Mouse (Mus musculus) lung, embryonic 14.5 days (tissue): ENCODE results near the gene Alyref2. TPM values are rescaled to one million over a fixed set of nuclear protein-coding genes. Genes with fewer than 3 reads are reported as not detected.
A peak's percentile ranks its signal among the peaks of the same experiment; 100 is the strongest.

Source experiments
- ATAC-seq: fragments of 200-750 bp; cut with Nextera tagmentation; 2 replicates; pipeline ENCODE4 v1.8.0; 2017; ENCODE audit warnings: mild to moderate bottlenecking, moderate TSS enrichment, moderate library complexity; ENCODE audit not compliant: insufficient read depth
- DNase-seq: peaks from one replicate; pipeline ENCODE4 v3.0.0-alpha.2; 2015
- H3K27ac ChIP-seq: fragments of 300-500 bp; sonication (generic); 2 replicates; pipeline ENCODE4 v1.5.1; 2014; ENCODE audit warnings: low read depth, mild to moderate bottlenecking, moderate library complexity
- H3K27me3 ChIP-seq: fragments of 300-500 bp; sonication (generic); 2 replicates; pipeline ENCODE4 v1.6.1; 2014; ENCODE audit warnings: low read length, control low read depth; ENCODE audit not compliant: insufficient read depth
- H3K36me3 ChIP-seq: fragments of 300-500 bp; sonication (generic); 2 replicates; pipeline ENCODE4 v1.6.1; 2014; ENCODE audit warnings: control low read depth; ENCODE audit not compliant: insufficient read depth
- H3K4me1 ChIP-seq: fragments of 300-500 bp; sonication (generic); 2 replicates; pipeline ENCODE4 v1.6.1; 2014; ENCODE audit warnings: antibody characterized with exemption, control low read depth; ENCODE audit not compliant: insufficient read depth
- H3K4me2 ChIP-seq: fragments of 300-500 bp; sonication (generic); 2 replicates; pipeline ENCODE4 v1.6.1; 2014; ENCODE audit warnings: mild to moderate bottlenecking
- H3K4me3 ChIP-seq: fragments of 300-500 bp; sonication (generic); 2 replicates; pipeline ENCODE4 v1.5.1; 2014; ENCODE audit warnings: low read depth, low read length
- H3K9ac ChIP-seq: fragments of 300-500 bp; sonication (generic); 2 replicates; pipeline ENCODE4 v1.6.1; 2014
- H3K9me3 ChIP-seq: fragments of 300-500 bp; sonication (generic); 2 replicates; pipeline ENCODE4 v1.6.1; 2016; ENCODE audit warnings: low read depth, low read length, control low read depth
- CTCF ChIP-seq: IDR thresholded peaks from 2 replicates; pipeline ENCODE4 v1.5.1; 2016; ENCODE audit warnings: antibody characterized with exemption, low read depth
- WGBS: fragments of 180-500 bp; shearing (Covaris S2); extraction: QIAGEN DNeasy Blood & Tissue Kit; methylation state at CpG from one replicate; pipeline ENCODE4 v1.1.7; 2014; 5-methylcytosine and 5-hydroxymethylcytosine counted together
- polyA plus RNA-seq: library from polyadenylated mRNA; unstranded; fragments of >200 nt; fragmentation: Nextera tagmentation; extraction: Ambion mirVana; gene quantifications from 2 replicates; pipeline ENCODE4 v1.2.1, GENCODE M21; 2014

The Alyref2 gene
- polyA plus RNA-seq, 1 experiment from 2014 or later: 10.1 TPM

GRCm38 (mm10) chr1:171513760-171514159 is 10.5 kb downstream of the Alyref2 start:
- H3K27ac ChIP-seq: no peak overlapping the region
- H3K36me3 ChIP-seq: no peaks in the 10 kb centered on the region
- no peaks in the 10 kb centered on the region for H3K4me1 ChIP-seq
- WGBS: 63% methylated on average over 1 of the region's 1 CpGs
- no peak for TF ChIP-seq CTCF
- DNase-seq (no peak), ATAC-seq (no peak)
- no peaks in the 10 kb centered on the region for H3K27me3 ChIP-seq
- no peak overlapping the region for H3K4me2 ChIP-seq
- no peaks in the 10 kb centered on the region for H3K9me3 ChIP-seq
- H3K4me3 ChIP-seq: no peak overlapping the region
- H3K9ac ChIP-seq: no peak overlapping the region

DNA sequence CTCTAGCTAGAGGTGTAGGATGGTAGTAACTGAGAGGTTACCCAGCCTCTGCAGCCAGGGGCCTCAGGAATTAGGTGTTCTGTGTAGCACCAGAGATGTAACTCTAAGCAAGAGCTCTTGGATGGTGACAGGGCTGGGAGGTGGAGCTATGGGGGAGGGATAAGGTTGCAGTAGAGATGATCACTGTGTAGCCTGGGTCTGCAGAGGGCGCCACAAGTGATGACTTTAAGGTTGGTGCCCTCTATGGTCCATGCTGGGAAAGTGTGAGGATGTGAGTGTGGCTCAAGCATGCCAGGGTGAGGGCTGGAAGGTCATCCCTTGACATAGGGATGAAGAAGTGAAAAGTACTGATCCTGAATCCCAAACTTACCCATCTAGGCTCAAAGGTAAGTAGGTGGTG is 11.8 kb downstream of the Alyref2 start:
- Histone ChIP-seq H3K27me3 (no peaks in the 10 kb centered on the region), H3K4me3 (no peak overlapping the region), H3K9me3 (no peaks in the 10 kb centered on the region), H3K4me2 (no peak overlapping the region), H3K9ac (no peak overlapping the region), H3K36me3 (no peaks in the 10 kb centered on the region), H3K27ac (no peak overlapping the region), H3K4me1 (no peaks in the 10 kb centered on the region)
- TF ChIP-seq CTCF: no peak
- whole genome bisulfite sequencing: 7% methylated on average over 1 of the region's 1 CpGs
- DNase-seq (no peak), ATAC-seq (no peak)

GRCm38 (mm10) chr1:171515557-171515956 is 12.3 kb downstream of the Alyref2 start:
- Histone ChIP-seq H3K9ac (no peak overlapping the region), H3K27ac (no peak overlapping the region), H3K4me2 (no peak overlapping the region), H3K4me1 (no peaks in the 10 kb centered on the region), H3K36me3 (no peaks in the 10 kb centered on the region), H3K4me3 (no peak overlapping the region), H3K9me3 (no peaks in the 10 kb centered on the region), H3K27me3 (no peaks in the 10 kb centered on the region)
- no peak for TF ChIP-seq CTCF
- WGBS: 76% methylated on average over 4 of the region's 4 CpGs
- DNase-seq (no peak), ATAC-seq (no peak)

GRCm38 (mm10) chr1:171531367-171531766 is 28.1 kb downstream of the Alyref2 start:
- Histone ChIP-seq H3K27me3 (no peaks in the 10 kb centered on the region), H3K4me2 (no peak overlapping the region), H3K9ac (no peak overlapping the region), H3K4me1 (no peaks in the 10 kb centered on the region), H3K4me3 (no peak overlapping the region), H3K36me3 (no peaks in the 10 kb centered on the region), H3K9me3 (no peaks in the 10 kb centered on the region), H3K27ac (no peak overlapping the region)
- no peak for ATAC-seq
- no peak for TF ChIP-seq CTCF
- 96% methylated on average over 4 of the region's 4 CpGs for WGBS
- no peak for DNase-seq

DNA sequence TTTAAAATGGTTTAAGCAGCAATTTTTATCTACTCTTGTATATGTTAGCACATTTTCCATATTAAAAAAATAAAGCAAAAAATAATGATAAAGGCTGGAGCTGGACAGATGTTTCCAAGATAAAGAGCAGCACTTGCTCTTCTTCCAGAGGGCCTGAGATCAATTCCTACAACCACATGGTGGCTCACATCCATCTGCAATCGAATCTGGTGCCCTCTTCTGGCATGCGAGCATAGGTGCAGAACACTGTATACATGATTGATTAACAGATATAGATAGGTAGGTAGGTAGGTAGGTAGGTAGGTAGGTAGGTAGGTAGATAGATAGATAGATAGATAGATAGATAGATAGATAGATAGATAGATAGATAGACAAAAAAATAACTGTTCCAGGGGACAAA is 29.6 kb downstream of the Alyref2 start:
- 0 out of 2 replicates have a peak, but pooled peaks have one; percentile 6 for TF ChIP-seq CTCF
- DNase-seq (no peak), ATAC-seq (no peak)
- H3K9ac ChIP-seq: no peak overlapping the region
- H3K27ac ChIP-seq: no peak overlapping the region
- no peaks in the 10 kb centered on the region for H3K4me1 ChIP-seq
- WGBS: 43% methylated on average over 2 of the region's 2 CpGs
- H3K9me3 ChIP-seq: no peaks in the 10 kb centered on the region
- no peak overlapping the region for H3K4me2 ChIP-seq
- no peak overlapping the region for H3K4me3 ChIP-seq
- H3K27me3 ChIP-seq: no peaks in the 10 kb centered on the region
- no peaks in the 10 kb centered on the region for H3K36me3 ChIP-seq

GRCm38 (mm10) chr1:171534557-171534956 is 31.3 kb downstream of the Alyref2 start:
- Histone ChIP-seq H3K36me3 (no peaks in the 10 kb centered on the region), H3K27me3 (no peaks in the 10 kb centered on the region), H3K27ac (no peak overlapping the region), H3K4me1 (no peaks in the 10 kb centered on the region), H3K9me3 (no peaks in the 10 kb centered on the region), H3K4me2 (no peak overlapping the region), H3K4me3 (no peak overlapping the region), H3K9ac (no peak overlapping the region)
- no peak for TF ChIP-seq CTCF
- ATAC-seq (no peak), DNase-seq (no peak)

GRCm38 (mm10) chr1:171535194-171535593 is 31.9 kb downstream of the Alyref2 start, which contains the start of gene Itln1:
Itln1 (minus strand) TSS chr1:171535294.
- no peak within 1 kb of the TSS for H3K27ac ChIP-seq
- no peaks in the 10 kb centered on the region for H3K4me1 ChIP-seq
- H3K9ac ChIP-seq: no peak within 1 kb of the TSS
- no peak within 1 kb of the TSS for H3K4me2 ChIP-seq
- 94% methylated on average over 1 of the region's 1 CpGs for WGBS
- TF ChIP-seq CTCF: no peak
- H3K9me3 ChIP-seq: no peaks in the 10 kb centered on the region
- DNase-seq (no peak), ATAC-seq (no peak)
- H3K27me3 ChIP-seq: no peaks in the 10 kb centered on the region
- H3K36me3 ChIP-seq: no peaks in the 10 kb centered on the region
- H3K4me3 ChIP-seq: no peak within 1 kb of the TSS

GRCm38 (mm10) chr1:171540694-171541093 is 37.4 kb downstream of the Alyref2 start:
- no peak for DNase-seq
- WGBS: 72% methylated on average over 1 of the region's 1 CpGs

More at GRCm38 (mm10) chr1:171540694-171541093, 37.4 kb downstream of the Alyref2 start:
- H3K4me1 ChIP-seq: no peaks in the 10 kb centered on the region
- TF ChIP-seq CTCF: no peak
- no peak overlapping the region for H3K4me2 ChIP-seq
- H3K27me3 ChIP-seq: no peaks in the 10 kb centered on the region
- H3K36me3 ChIP-seq: no peaks in the 10 kb centered on the region
- H3K4me3 ChIP-seq: no peak overlapping the region
- no peak for ATAC-seq
- H3K9me3 ChIP-seq: no peaks in the 10 kb centered on the region
- no peak overlapping the region for H3K27ac ChIP-seq
- no peak overlapping the region for H3K9ac ChIP-seq
